Mouse (Mus musculus): ENCODE data around the gene Mrgprh. TPM values are rescaled to one million over a fixed set of nuclear protein-coding genes. Genes with fewer than 3 reads are reported as not detected.

Mrgprh gene
- total RNA-seq, 2 experiments from 2014 or later = 4.3 TPM

GRCm38 (mm10) chr17:12909361-12910280 is 33.8 kb downstream of the Mrgprh start, which contains the start of gene Pnldc1:
TSS of gene Pnldc1 (minus strand) at chr17:12910230.
- no peak for TF ChIP-seq CTCF (IDR thresholded peaks at IDR 0.05)
- DNase-seq = no peak
- Histone ChIP-seq H3K4me3 (no peak within 1 kb of the TSS), H3K27ac (no peak within 1 kb of the TSS)
- intact Hi-C loops (cut with DNase I) = no loop called here

GRCm38 (mm10) chr17:12910391-12910790 is 34.6 kb downstream of the Mrgprh start:
- no peak for DNase-seq
- TF ChIP-seq CTCF (IDR thresholded peaks at IDR 0.05) = no peak
- intact Hi-C loops (cut with DNase I) = no loop called here
- Histone ChIP-seq H3K27ac (no peak overlapping the region), H3K4me3 (no peak overlapping the region)

GRCm38 (mm10) chr17:12915488-12915880 is 39.6 kb downstream of the Mrgprh start, which contains the start of gene Tcp1:
TSS of gene Tcp1 (plus strand) at chr17:12915701.
- TF ChIP-seq CTCF (IDR thresholded peaks at IDR 0.05) = no peak
- Histone ChIP-seq H3K27ac (peak within 1 kb of the TSS; percentile 94), H3K4me3 (peak within 1 kb of the TSS; percentile 100)
- no peak for DNase-seq
- intact Hi-C loops (cut with DNase I) = loop anchor here (5.0 kb wide), 1 partner anchor 77 kb away; the partner anchor contains the start of gene Wtap

GRCm38 (mm10) chr17:12915881-12916583 is 40.2 kb downstream of the Mrgprh start, which contains the start of gene Mrpl18:
TSS of gene Mrpl18 (minus strand) at chr17:12916345.
- intact Hi-C loops (cut with DNase I) = loop anchor here (5.0 kb wide), 1 partner anchor 76 kb away; the partner anchor contains the start of gene Wtap
- peak within 1 kb of the TSS; percentile 100 for H3K4me3 ChIP-seq
- H3K27ac ChIP-seq = peak within 1 kb of the TSS; percentile 94
- peak; percentile 99 for DNase-seq
- TF ChIP-seq CTCF (IDR thresholded peaks at IDR 0.05) = no peak

- H3K27ac ChIP-seq = peak overlapping the region; percentile 94
- TF ChIP-seq CTCF (IDR thresholded peaks at IDR 0.05) = no peak
- peak overlapping the region; percentile 100 for H3K4me3 ChIP-seq
- intact Hi-C loops (cut with DNase I) = loop anchor here (5.0 kb wide), 1 partner anchor 76 kb away; the partner anchor contains the start of gene Wtap
- DNase-seq = no peak
These were observed 41.0 kb downstream of the Mrgprh start for GRCm38 (mm10) chr17:12916588-12917380.

GRCm38 (mm10) chr17:12921073-12921472 is 45.2 kb downstream of the Mrgprh start:
- Histone ChIP-seq H3K27ac (no peak overlapping the region), H3K4me3 (no peak overlapping the region)
- TF ChIP-seq CTCF (IDR thresholded peaks at IDR 0.05) = no peak
- no peak for DNase-seq
- intact Hi-C loops (cut with DNase I) = no loop called here

- Histone ChIP-seq H3K4me3 (no peak overlapping the region), H3K27ac (no peak overlapping the region)
- intact Hi-C loops (cut with DNase I) = no loop called here
- no peak for TF ChIP-seq CTCF (IDR thresholded peaks at IDR 0.05)
- no peak for DNase-seq
These were observed 49.2 kb downstream of the Mrgprh start for GRCm38 (mm10) chr17:12925001-12925400.

GRCm38 (mm10) chr17:12925703-12926180 is 49.9 kb downstream of the Mrgprh start:
- Histone ChIP-seq H3K4me3 (no peak overlapping the region), H3K27ac (no peak overlapping the region)
- no peak for TF ChIP-seq CTCF (IDR thresholded peaks at IDR 0.05)
- intact Hi-C loops (cut with DNase I) = no loop called here
- DNase-seq = no peak

Small RNAs within 50 kb of the gene (microRNA-seq; reads per million reads assigned to microRNA genes)
- gene Gm24085 = not detected

Other genes with a start within 250 kb of the Mrgprh start
- gene Slc22a1, start 200.2 kb upstream of the Mrgprh start, total RNA-seq (2021) = under 1 TPM in 1 of 2 experiments, not detected in 1; 0.42 TPM
- 10 to 100 TPM; 36.9 to 46.7 TPM for gene Igf2r, start 106.4 kb upstream of the Mrgprh start, total RNA-seq (2021)
- gene Mas1, start 7.9 kb upstream of the Mrgprh start, total RNA-seq (2021) = under 1 TPM; 0.23 to 0.25 TPM
- gene Pnldc1, start 34.2 kb downstream of the Mrgprh start, total RNA-seq (2021) = under 1 TPM in 1 of 2 experiments, not detected in 1; 0.33 TPM
- gene Tcp1, start 39.7 kb downstream of the Mrgprh start, total RNA-seq (2021) = 100 to 1,000 TPM; 175 to 177 TPM
- gene Mrpl18, start 40.3 kb downstream of the Mrgprh start, total RNA-seq (2021) = 100 to 1,000 TPM in 1 of 2 experiments, 10 to 100 TPM in 1; 86.5 to 135 TPM
- gene Acat3, start 64.6 kb downstream of the Mrgprh start, total RNA-seq (2021) = not detected
- gene Acat2, start 84.7 kb downstream of the Mrgprh start, total RNA-seq (2021) = 1 to 10 TPM; 2.6 to 4.9 TPM
- gene Wtap, start 118.1 kb downstream of the Mrgprh start, total RNA-seq (2021) = 10 to 100 TPM; 29.1 to 30.0 TPM
- gene Sod2, start 130.8 kb downstream of the Mrgprh start, total RNA-seq (2021) = 100 to 1,000 TPM; 383 to 534 TPM
- gene Gpr31b, start 176.3 kb downstream of the Mrgprh start, total RNA-seq (2021) = not detected
- under 1 TPM; 0.28 to 0.36 TPM for gene Tcp10b, start 185.1 kb downstream of the Mrgprh start, total RNA-seq (2021)

Data from gastrocnemius, adult 2 months (tissue).